Mouse (Mus musculus) mature B cell (primary cell): Measurements from ENCODE around the gene Fgfr2.

Experiments used
- in situ Hi-C: fragments of 300-500 bp; cut with MboI; formaldehyde crosslinking; loops from 2 replicates; pipeline ENCODE4 v1.14.3; 2019

Fgfr2 gene

DNA sequence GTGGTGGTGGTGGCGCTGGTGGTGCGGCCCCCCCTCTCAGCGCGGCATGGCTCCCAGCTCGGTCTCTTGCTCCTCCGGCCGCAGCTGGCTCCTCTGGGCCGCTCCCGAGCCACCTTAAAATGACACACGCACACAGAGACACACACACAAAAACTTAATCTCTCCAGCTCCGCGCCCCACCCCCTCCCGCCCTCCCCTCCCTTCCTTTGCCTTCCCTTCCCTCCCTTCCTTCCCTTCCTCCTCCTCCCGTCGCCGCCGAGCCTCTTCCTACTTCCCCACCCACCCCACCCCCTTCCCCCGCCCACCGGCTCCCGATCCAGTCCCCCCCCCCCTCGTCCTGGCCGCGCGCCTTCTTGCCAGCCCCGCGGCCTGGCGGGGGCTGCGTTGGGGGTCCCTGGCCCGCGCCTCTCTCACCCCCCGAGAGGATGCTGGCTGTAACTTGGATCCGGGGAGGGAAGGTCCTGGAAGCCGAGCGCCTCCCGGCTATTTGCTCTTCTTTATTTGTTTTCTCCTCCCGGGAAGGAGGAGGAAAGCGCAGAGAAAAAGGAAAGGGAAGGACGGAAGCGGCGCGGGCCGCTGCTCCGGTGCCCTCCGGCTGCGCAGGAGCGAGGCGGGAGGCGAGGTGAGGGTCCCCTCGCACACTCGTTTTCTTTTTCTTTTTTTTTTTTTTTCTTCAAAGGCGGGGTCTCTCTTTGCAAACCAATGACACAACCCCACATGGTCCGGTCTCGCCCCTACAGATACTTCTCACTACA is at the start of gene Fgfr2:
Fgfr2 (minus strand) TSS at position 107 of the 755 bp plus-strand sequence.
- in situ Hi-C loops: no loop called here

DNA sequence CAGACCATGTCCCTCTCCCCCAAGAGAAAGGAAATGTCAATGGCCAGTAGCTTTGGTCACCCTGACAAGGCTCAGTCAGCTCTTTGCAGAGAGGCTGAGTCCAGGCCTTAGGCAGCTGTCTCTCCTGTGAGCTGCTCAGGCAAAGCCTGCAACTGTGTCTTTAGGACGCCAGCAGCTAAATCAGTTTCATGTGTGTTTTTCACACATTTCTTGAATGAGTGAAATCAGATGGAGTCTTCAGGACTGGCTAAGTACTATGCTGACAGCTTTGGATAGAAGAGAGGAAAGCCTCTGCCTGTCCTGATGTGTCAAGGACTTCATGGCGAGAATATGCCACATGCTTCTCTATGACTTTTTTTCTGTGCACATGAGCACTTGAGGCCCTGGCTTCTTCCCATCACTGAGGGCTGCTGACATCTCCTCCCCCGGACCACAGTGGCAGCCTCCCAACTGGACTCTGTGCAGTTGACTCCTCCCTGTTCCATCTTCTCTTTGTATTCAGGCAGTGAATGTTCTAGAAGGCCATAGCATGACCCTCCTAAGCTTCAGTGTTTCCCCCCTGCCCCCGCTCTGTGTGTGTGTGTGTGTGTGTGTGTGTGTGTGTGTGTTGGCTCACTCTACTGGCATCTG is 48.4 kb upstream of the Fgfr2 start:
- in situ Hi-C loops: no loop called here

DNA sequence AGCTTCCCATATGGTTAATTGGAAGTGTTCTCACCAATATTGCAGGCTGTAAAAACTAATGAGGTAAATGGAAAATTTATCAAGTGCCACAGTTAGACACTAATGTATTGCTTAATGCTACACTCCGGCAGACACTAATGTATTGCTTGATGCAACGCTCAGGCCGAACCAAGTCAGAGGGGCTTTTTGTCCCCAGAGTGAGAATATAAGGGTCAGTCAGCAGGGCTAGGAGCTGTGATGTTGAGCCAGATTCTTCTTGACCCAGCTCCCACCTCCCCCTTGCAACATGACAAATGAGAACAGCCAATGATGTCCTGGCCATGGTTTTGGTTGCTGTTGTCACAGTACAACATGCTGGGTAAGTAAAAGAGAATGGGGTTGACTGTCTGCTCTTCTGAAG is 45.8 kb upstream of the Fgfr2 start:
- in situ Hi-C loops: no loop called here

DNA sequence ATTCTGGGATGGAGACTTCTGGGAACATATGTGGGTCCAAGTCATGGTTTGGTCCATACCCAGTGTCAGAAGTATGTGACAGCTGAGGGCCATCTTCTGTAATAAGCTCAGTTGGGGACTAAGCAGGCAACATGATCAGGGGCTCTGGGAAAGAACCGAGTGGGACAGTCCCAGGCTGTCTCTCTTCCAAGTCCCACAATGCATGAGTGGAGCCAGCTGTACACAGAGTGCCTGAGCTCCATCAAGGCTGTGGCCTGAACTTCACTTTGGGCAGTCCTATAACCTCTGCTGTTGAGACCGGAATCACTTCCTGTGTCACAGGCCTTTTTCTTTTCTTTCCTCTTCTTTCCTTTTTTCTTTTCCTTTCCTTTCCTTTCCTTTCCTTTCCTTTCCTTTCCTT is 44.8 kb upstream of the Fgfr2 start:
- in situ Hi-C loops: no loop called here

DNA sequence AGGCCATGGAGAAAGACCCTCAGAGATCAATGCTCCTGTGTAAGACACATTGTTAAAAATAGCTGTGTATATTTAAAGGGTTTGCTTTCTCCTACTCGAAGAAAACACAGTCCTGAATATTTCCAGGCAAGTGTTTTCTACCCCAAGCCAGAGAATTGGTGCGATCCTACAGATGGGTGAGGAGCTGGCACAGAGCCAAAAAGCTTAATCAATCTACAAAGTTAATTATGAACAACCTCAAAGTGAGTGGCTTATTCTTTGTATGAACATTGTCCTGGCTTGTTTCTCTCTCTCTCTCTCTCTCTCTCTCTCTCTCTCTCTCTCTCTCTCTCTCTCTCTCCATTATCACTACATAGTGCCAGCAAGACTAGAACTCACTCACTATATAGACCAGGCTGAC is 41.6 kb upstream of the Fgfr2 start:
- in situ Hi-C loops: no loop called here

GRCm38 (mm10) chr7:133163011-133163410 is 39.9 kb upstream of the Fgfr2 start:
- in situ Hi-C loops: no loop called here

DNA sequence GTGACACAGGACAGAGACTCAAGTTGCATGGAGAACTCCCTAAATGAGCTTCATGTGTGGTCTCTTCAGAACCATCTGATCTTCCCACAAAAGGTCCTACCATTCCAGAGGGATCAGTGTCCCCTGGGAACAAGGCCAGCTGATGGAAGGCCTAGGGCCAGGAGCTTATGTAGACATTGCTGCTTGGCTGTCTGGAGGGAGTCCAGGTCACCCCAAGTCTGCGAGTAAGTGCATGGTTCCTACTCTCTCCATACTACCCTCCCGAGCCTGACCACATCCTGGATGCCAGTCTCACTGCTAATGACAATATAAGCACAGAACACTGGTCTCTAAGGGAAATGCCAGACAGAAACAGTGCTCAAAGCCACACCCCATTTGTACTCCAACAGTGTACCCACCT is 39.0 kb upstream of the Fgfr2 start:
- in situ Hi-C loops: no loop called here

- in situ Hi-C loops: no loop called here
These were observed 38.4 kb upstream of the Fgfr2 start for GRCm38 (mm10) chr7:133161362-133162080.

DNA sequence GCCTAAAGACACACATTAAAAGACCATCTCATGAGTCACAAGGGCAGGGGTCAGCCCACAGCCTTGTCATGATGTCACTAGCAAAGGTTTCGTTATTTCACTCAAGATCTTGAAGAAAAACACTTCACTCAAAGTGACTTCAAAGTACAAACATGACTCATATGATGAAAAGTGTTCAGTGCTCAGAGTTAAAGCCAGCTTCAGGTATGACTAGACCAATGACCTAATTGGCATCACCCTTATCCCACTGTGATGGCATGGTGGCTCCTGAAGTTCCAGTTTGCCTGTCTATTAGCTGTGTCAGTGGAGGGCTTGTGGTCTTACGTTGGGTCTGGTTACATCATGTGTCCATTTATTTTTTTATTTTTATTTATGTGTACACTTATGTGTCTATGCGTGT is 36.4 kb upstream of the Fgfr2 start:
- in situ Hi-C loops: no loop called here

DNA sequence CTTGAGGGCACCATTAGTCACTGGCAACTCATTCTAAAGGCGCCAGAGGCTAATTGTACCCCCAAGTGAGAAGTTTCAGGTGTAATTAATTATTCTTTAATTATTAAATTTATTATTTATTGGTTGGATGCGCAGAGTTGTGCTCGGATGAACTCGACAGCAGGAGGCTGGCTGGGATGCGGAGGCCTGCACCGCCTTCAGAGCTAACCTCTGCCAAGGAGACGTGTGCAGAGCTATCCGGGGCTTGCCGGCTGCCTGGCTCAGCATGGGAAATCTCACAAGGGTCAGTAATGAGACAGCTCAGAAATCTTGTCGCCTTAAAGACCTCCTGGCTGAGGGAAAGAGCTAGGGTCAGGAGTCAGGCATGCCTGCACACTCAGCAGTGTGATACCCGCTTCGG is 32.5 kb upstream of the Fgfr2 start:
- in situ Hi-C loops: no loop called here

DNA sequence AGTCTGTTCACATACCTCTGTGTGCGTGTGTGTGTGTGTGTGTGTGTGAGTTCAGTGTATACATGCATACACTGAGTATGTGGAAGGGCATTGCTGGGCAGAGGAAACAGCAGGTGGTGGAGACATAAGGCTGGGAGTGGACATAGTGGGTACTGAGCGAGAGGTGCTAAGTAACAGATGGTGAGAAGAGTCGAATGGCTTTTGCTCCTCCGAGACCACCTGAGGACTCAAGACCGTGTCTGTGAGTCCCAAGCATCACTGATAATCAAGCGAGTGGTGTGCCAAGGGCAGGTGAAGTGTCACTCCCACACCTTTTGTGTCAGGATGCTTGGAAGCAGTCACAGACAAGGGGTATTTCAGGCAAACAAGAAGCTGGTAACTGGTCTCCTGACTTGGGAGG is 31.7 kb upstream of the Fgfr2 start:
- in situ Hi-C loops: no loop called here

- in situ Hi-C loops: no loop called here
These were observed 16.7 kb upstream of the Fgfr2 start for GRCm38 (mm10) chr7:133139689-133140336.

GRCm38 (mm10) chr7:133133552-133133951 is 10.4 kb upstream of the Fgfr2 start:
- in situ Hi-C loops: no loop called here

DNA sequence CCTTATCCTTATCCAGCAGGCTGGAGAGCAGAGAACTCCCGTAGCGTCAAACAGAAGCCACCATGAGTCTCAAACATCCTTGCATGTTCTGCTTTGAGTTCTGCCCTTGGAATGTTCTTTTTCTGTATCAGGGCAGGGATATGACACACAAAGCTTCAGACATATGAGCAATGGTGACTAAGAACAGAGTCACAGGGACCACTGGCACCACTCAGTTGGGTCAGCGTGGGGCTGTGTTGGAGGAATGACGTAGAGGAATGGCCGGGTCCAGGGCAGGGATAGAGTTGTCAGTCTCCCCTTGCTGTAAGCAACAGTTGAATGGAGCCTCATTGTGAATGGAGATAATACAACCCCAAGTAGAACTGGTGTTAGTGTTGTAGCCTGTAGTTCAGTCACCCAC is 9.6 kb upstream of the Fgfr2 start:
- in situ Hi-C loops: no loop called here

GRCm38 (mm10) chr7:133124701-133125485 is 1.7 kb upstream of the Fgfr2 start:
- in situ Hi-C loops: no loop called here

DNA sequence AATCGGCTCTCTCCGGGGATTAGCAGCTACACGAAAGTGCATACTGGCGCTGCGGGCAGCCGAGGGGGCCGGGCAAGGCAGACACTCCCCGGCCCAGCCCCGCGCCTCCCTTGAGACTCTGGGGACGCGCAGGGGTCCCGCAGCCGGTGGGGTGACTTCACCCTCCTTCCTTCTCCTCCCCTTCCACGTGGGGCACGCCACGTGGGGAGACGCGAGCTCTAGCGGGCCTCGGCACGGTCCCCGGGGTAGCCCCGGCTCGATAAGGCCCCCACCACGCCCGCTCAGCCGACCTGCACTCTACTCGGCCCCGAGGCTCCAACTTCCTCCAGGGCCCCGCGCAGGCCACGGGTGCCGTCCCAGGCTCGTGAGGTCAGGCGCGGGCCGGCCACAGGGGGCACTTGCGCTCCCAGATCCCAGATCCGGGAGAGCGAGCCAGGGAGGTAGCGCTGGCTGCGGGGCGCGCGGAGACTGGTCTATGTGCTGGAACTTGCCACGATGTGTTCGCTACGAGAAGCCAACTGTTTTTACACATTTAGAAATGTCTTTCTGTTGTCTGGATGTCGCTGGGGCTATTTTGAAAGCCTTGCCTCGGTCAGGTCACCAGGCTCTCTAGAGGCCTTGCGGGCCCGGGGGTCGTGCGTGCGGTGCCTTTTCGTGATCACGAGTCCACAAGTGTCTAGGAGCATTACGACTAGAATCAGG is 1.0 kb upstream of the Fgfr2 start, which contains the start of gene Ctbp2:
Ctbp2 (minus strand) TSS at position 356 of the 702 bp plus-strand sequence.
- in situ Hi-C loops: no loop called here

DNA sequence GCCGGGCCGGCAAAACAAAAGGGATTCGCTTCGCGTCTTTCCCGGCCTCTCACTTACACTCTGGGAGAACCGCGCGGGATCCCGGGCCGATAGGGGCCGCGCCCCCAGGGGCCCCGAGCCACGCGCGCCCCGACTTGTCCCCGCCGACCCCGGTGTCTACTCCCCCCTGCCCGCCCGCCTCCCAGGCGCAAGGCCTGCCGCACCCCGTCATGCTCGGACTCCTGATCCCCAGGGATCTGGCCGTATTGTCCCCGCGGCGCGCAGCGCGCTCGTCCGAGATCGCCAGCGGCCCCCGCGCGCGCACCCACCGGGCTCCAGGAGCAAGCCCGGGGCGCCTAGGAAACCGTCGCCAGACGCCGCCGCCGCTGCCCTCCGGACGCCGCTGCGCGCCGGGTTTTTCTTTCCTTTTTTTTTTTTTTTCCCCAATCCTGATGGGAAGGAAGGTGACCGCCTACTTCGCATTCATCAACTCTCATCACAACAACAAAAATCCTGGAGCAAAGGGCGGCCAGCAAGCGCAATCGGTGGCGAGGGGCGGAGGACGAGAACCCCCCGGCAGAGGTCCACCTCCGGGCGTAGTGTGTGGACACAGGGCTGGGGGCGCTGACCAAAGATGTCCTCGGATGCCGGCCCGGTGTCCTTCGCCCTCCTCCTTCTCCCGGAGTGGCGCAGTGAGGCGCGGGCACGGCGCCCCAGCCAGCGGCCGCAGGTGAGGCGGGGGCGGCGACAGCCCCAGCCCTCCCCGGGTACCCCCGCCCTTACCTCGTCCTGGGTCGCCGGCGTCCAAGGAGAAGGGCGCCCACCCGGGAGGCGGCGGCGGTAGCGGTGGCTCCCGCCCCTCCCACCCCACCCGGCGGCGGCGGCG is 539 bp downstream of the Fgfr2 start:
- in situ Hi-C loops: no loop called here

GRCm38 (mm10) chr7:133121661-133122378 is 1.3 kb downstream of the Fgfr2 start:
- in situ Hi-C loops: no loop called here

DNA sequence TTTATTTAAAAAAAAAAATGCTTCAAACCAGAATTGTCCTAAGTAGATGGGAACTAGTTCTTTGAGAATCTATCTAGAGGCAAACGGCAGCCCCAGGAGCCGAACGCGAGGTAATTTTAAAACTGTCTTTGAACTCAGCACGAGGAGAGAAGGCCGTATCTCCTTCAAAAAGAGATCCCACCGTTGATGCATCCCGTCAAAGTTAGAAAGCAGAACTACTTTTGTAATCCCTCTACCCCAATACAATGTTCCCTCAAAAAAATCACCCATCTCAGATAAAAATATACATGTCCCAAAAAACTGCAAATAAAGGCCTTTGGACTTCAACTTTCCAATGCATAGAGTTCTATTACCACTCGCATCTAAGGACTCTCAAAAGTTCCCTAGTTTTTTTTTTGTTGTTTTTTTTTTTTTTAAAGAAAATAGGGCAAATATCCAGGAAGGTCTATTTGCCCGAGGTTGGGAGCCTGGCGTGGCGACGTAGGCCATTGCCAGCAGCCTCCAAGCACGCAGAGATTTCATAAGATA is 2.0 kb downstream of the Fgfr2 start:
- in situ Hi-C loops: no loop called here
